Mouse (Mus musculus) MEL (cell line): Measurements from ENCODE around the gene Nlrp6.

Source experiments
- CTCF ChIP-seq, 3 experiments: IDR thresholded peaks in 2 of 3; conservative IDR thresholded peaks in 1 of 3; 2 replicates each; pipeline ENCODE4 v1.5.1; 2011 to 2012; ENCODE audit warnings: low read length in 3 of 3, low read depth in 2 of 3, mild to moderate bottlenecking in 2 of 3, improper control_type of control experiment in 1 of 3, inconsistent platforms in 1 of 3, mixed read lengths in 1 of 3, moderate library complexity in 1 of 3; ENCODE audit not compliant: control insufficient read depth in 1 of 3, insufficient read depth in 1 of 3, poor library complexity in 1 of 3, severe bottlenecking in 1 of 3
- EP300 ChIP-seq, 2 experiments: IDR thresholded peaks; 2 replicates each; pipeline ENCODE4 v1.6.1; 2011; ENCODE audit warnings: improper control_type of control experiment in 2 of 2, low read length in 2 of 2, low read depth in 1 of 2, mild to moderate bottlenecking in 1 of 2
- MAX ChIP-seq: IDR thresholded peaks from 2 replicates; pipeline ENCODE4 v1.6.1; 2011; ENCODE audit warnings: low read length, improper control_type of control experiment
- MAZ ChIP-seq: IDR thresholded peaks from 2 replicates; pipeline ENCODE4 v1.6.1; 2012; ENCODE audit warnings: low read depth, mild to moderate bottlenecking, inconsistent platforms, low read length, improper control_type of control experiment
- MXI1 ChIP-seq: IDR thresholded peaks from 2 replicates; pipeline ENCODE4 v1.6.1; 2011; ENCODE audit warnings: mild to moderate bottlenecking, low read depth, low read length, improper control_type of control experiment
- MYB ChIP-seq: IDR thresholded peaks from 2 replicates; pipeline ENCODE4 v1.6.1; 2011; ENCODE audit warnings: mild to moderate bottlenecking, low read depth, low read length, improper control_type of control experiment
- POLR2A ChIP-seq, 2 experiments: IDR thresholded peaks; 2 replicates each; pipeline ENCODE4 v1.6.1; 2011 to 2012; ENCODE audit warnings: low read length in 2 of 2, mild to moderate bottlenecking in 2 of 2, control low read depth in 1 of 2, improper control_type of control experiment in 1 of 2, low read depth in 1 of 2, moderate library complexity in 1 of 2; ENCODE audit not compliant: control insufficient read depth in 1 of 2, insufficient read depth in 1 of 2, poor library complexity in 1 of 2
- POLR2AphosphoS2 ChIP-seq: IDR thresholded peaks from 2 replicates; pipeline ENCODE4 v1.6.1; 2011; ENCODE audit warnings: low read length, improper control_type of control experiment
- RCOR1 ChIP-seq: IDR thresholded peaks from 2 replicates; pipeline ENCODE4 v1.6.1; 2012; ENCODE audit warnings: low read depth, mild to moderate bottlenecking, inconsistent platforms, low read length, improper control_type of control experiment
- TCF12 ChIP-seq: IDR thresholded peaks from 2 replicates; pipeline ENCODE4 v1.6.1; 2014; ENCODE audit warnings: low read depth, mild to moderate bottlenecking, inconsistent platforms, low read length, improper control_type of control experiment, moderate library complexity
- ZC3H11A ChIP-seq: IDR thresholded peaks from 2 replicates; pipeline ENCODE4 v1.6.1; 2012; ENCODE audit warnings: low read depth, mild to moderate bottlenecking, inconsistent platforms, low read length, improper control_type of control experiment
- ZMIZ1 ChIP-seq: IDR thresholded peaks from 2 replicates; pipeline ENCODE4 v1.6.1; 2012; ENCODE audit warnings: low read depth, mild to moderate bottlenecking, inconsistent platforms, low read length, improper control_type of control experiment, moderate library complexity
- ZNF384 ChIP-seq: IDR thresholded peaks from 2 replicates; pipeline ENCODE4 v1.6.1; 2012; ENCODE audit warnings: low read depth, mild to moderate bottlenecking, inconsistent platforms, low read length, improper control_type of control experiment

DNA sequence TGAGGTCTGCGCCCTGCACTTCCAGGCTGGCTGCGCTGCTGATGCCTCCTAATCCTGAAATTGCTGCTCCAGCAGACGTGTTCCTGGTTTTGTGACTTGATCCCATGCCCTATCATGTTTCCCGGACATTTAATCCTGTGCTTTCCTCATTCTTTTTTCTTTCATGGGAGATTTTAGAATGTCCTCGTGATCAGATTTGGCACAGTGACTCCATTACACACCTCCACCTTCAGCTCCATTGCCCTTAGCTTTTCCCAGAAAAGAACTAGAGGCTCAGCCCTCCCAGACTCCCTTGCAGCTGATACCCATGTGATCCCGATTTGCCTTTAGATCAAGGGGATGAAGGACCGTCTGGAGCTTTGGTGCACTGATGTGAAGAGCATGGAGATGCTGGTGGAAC, 22.8 kb upstream of the Nlrp6 start:
- no peak for TF ChIP-seq POLR2A (IDR thresholded peaks at IDR 0.05; ENCODE audit: control insufficient read depth in 1 of 2, insufficient read depth in 1 of 2, low read depth in 1 of 2, low read length in 2 of 2, poor library complexity in 1 of 2)
- TF ChIP-seq CTCF (IDR thresholded peaks at IDR 0.05 in 2 of 3, conservative IDR thresholded peaks at IDR 0.05 in 1 of 3; ENCODE audit: control insufficient read depth in 1 of 3, insufficient read depth in 1 of 3, low read depth in 2 of 3, low read length in 3 of 3, poor library complexity in 1 of 3, severe bottlenecking in 1 of 3) = no peak
- TF ChIP-seq EP300 (IDR thresholded peaks at IDR 0.05; ENCODE audit: low read depth in 1 of 2, low read length in 2 of 2) = no peak
- no peak for TF ChIP-seq MXI1
- TF ChIP-seq TCF12 = no peak
- no peak for TF ChIP-seq MAX
- no peak for TF ChIP-seq ZNF384
- no peak for TF ChIP-seq POLR2AphosphoS2
- no peak for TF ChIP-seq ZMIZ1
- TF ChIP-seq MYB = no peak
- no peak for TF ChIP-seq RCOR1
- no peak for TF ChIP-seq ZC3H11A
- no peak for TF ChIP-seq MAZ
